Mouse (Mus musculus): ENCODE measurements around the gene Mrgpra2a. TPM values are rescaled to one million over a fixed set of nuclear protein-coding genes. Genes with fewer than 3 reads are reported as not detected.

Mrgpra2a gene
- polyA plus RNA-seq, 1 experiment from 2014 or later: not detected

Other genes with a start within 250 kb of the Mrgpra2a start
- gene Mrgpra6, start 247.2 kb downstream of the Mrgpra2a start, polyA plus RNA-seq (2015; fragmentation: Nextera tagmentation; extraction: Ambion mirVana): not detected in 2 replicates
- gene Mrgpra9, start 199.3 kb downstream of the Mrgpra2a start, polyA plus RNA-seq (2015; fragmentation: Nextera tagmentation; extraction: Ambion mirVana): not detected in 2 replicates
- gene Mrgpra1, start 97.9 kb downstream of the Mrgpra2a start, polyA plus RNA-seq (2015; fragmentation: Nextera tagmentation; extraction: Ambion mirVana): not detected in 2 replicates
- gene Mrgpra2b, start 76.7 kb upstream of the Mrgpra2a start, polyA plus RNA-seq (2015; fragmentation: Nextera tagmentation; extraction: Ambion mirVana): not detected in 2 replicates
- not detected in 2 replicates for gene Mrgpra3, start 149.2 kb upstream of the Mrgpra2a start, polyA plus RNA-seq (2015; fragmentation: Nextera tagmentation; extraction: Ambion mirVana)

All from intestine, embryonic 15.5 days (tissue).